Mouse (Mus musculus): ENCODE results near the gene Mup4. TPM values are rescaled to one million over a fixed set of nuclear protein-coding genes. Genes with fewer than 3 reads are reported as not detected.

Gene Mup4
- polyA plus RNA-seq, 1 experiment = not detected

DNA sequence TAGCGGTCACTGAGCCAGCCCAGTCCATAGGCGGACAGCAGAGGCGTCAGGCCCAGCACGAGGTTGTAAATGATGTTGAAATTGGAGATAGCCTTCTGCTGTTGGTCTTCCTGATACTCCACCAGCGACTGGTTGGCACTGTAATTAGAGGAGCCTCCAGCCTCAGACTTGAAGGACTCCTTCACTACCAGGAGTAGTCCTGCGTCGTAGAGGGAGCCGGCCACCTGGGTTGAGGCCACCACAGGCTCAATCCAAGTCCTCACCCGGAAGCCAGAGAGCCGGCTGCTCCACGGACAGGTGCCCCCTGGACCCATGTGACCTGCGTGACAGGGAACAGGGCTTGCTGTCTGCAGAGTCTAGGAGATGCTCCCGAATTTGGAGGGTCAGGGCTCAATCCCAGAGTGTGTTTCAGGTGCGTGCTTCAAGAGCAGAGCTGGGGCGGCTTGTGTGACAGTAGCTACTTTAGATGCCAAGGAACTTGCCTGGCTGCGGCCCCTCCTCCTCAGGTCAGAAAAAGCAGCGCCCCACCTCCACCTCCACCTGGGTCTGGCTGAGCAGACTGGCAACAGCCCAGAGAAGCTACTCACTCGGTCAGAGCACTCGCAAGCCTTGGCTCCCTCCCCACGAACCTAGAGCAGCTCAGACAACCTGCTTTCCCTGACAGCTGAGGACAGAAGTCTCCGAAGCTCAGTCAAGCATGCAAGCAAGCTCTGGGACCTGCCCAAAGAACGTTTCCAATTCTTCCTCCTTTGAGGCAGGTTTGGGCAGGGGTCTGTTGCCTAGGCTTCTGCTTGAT lies 45.7 kb downstream of the Mup4 start, which contains the start of gene Slc46a2:
TSS of gene Slc46a2 (minus strand) at position 449 of the 796 bp plus-strand sequence.
- H3K4me1 ChIP-seq (ENCODE audit: control insufficient read depth, insufficient read depth, low read length) = no peaks in the 10 kb centered on the region
- no peak for TF ChIP-seq POLR2A (IDR thresholded peaks at IDR 0.05; ENCODE audit: borderline replicate concordance, low read depth, low read length)
- TF ChIP-seq CTCF (IDR thresholded peaks at IDR 0.05; ENCODE audit: low read depth, low read length) = no peak
- H3K4me3 ChIP-seq (ENCODE audit: insufficient read depth, low read length) = no peak within 1 kb of the TSS
- H3K27ac ChIP-seq (ENCODE audit: insufficient read depth, low read depth, low read length) = no peak within 1 kb of the TSS

GRCm38 (mm10) chr4:59908785-59909184 lies 51.7 kb downstream of the Mup4 start:
- TF ChIP-seq CTCF (IDR thresholded peaks at IDR 0.05; ENCODE audit: low read depth, low read length) = no peak
- no peak for TF ChIP-seq POLR2A (IDR thresholded peaks at IDR 0.05; ENCODE audit: borderline replicate concordance, low read depth, low read length)
- Histone ChIP-seq H3K27ac (ENCODE audit: insufficient read depth, low read depth, low read length) (no peak overlapping the region), H3K4me1 (ENCODE audit: control insufficient read depth, insufficient read depth, low read length) (no peaks in the 10 kb centered on the region), H3K4me3 (ENCODE audit: insufficient read depth, low read length) (no peak overlapping the region)

DNA sequence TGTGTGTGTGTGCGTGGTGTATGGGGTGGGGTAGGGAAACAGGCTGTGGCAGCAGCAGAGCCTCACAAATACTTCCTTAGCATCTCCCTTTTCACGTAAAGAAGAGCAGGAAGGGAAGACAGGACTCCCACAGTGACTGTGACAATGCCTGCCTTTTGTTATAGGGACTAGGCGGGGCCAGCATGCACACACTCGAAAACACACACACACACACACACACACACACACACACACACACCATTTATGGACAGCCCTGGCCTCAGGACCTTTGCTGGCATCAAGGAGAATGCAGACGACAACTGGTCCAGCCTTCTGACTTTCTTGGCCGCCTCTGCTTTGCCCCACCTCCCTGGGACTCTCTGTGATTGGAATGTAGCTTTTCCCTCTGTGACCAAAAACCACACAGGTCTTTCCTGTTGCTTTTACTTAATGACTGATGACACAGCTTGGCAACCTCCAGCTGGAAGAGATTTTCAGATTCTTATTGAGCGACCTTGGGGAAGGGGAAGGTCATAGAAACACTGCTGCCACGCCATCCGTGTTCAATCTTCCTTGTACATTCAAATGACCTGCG lies 52.8 kb downstream of the Mup4 start:
- no peak for TF ChIP-seq CTCF (IDR thresholded peaks at IDR 0.05; ENCODE audit: low read depth, low read length)
- TF ChIP-seq POLR2A (IDR thresholded peaks at IDR 0.05; ENCODE audit: borderline replicate concordance, low read depth, low read length) = no peak
- Histone ChIP-seq H3K4me3 (ENCODE audit: insufficient read depth, low read length) (no peak overlapping the region), H3K4me1 (ENCODE audit: control insufficient read depth, insufficient read depth, low read length) (no peaks in the 10 kb centered on the region), H3K27ac (ENCODE audit: insufficient read depth, low read depth, low read length) (no peak overlapping the region)

DNA sequence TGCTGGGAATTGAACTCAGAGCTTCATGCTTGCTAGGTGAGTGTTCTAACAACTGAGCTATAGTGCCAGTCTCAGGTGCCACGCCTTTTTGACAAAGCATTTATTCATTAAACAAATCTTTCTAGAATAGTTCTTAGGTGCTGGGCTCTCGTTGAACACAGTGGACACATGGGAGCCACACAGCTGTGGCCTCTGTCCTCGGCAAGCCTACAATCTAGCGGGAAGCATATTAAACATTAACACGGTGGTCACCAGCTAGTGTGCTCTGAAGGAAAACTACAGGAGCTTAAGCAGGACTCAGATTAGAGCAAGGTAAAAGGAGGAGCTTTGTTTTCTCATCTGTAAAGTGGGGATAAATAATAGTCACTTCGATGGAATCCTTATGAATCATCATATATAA lies 53.4 kb downstream of the Mup4 start:
- Histone ChIP-seq H3K4me1 (ENCODE audit: control insufficient read depth, insufficient read depth, low read length) (no peaks in the 10 kb centered on the region), H3K4me3 (ENCODE audit: insufficient read depth, low read length) (no peak overlapping the region), H3K27ac (ENCODE audit: insufficient read depth, low read depth, low read length) (no peak overlapping the region)
- TF ChIP-seq POLR2A (IDR thresholded peaks at IDR 0.05; ENCODE audit: borderline replicate concordance, low read depth, low read length) = no peak
- no peak for TF ChIP-seq CTCF (IDR thresholded peaks at IDR 0.05; ENCODE audit: low read depth, low read length)

Other genes starting within 250 kb of the Mup4 start
- gene Inip, start 159.1 kb downstream of the Mup4 start, polyA plus RNA-seq (2012; ENCODE audit: insufficient read depth, insufficient read length, missing spikeins) = 24.6 and 29.5 TPM in 2 replicates
- 29.7 and 33.3 TPM in 2 replicates for gene Snx30, start 154.9 kb downstream of the Mup4 start, polyA plus RNA-seq (2012; ENCODE audit: insufficient read depth, insufficient read length, missing spikeins)
- gene Slc46a2, start 45.7 kb downstream of the Mup4 start, polyA plus RNA-seq (2012; ENCODE audit: insufficient read depth, insufficient read length, missing spikeins) = 0.47 TPM in 1 of 2 replicates, not detected in the other
- gene Mup6, start 3.6 kb upstream of the Mup4 start, polyA plus RNA-seq (2012; ENCODE audit: insufficient read depth, insufficient read length, missing spikeins) = not detected in 2 replicates
- gene Mup7, start 109.8 kb upstream of the Mup4 start, polyA plus RNA-seq (2012; ENCODE audit: insufficient read depth, insufficient read length, missing spikeins) = not detected in 2 replicates
- not detected in 2 replicates for gene Mup2, start 193.6 kb upstream of the Mup4 start, polyA plus RNA-seq (2012; ENCODE audit: insufficient read depth, insufficient read length, missing spikeins)